Mouse (Mus musculus): Measurements from ENCODE around the gene Gm13889.
A peak's percentile ranks its signal among the peaks of the same experiment; 100 is the strongest.

Gene Gm13889

DNA sequence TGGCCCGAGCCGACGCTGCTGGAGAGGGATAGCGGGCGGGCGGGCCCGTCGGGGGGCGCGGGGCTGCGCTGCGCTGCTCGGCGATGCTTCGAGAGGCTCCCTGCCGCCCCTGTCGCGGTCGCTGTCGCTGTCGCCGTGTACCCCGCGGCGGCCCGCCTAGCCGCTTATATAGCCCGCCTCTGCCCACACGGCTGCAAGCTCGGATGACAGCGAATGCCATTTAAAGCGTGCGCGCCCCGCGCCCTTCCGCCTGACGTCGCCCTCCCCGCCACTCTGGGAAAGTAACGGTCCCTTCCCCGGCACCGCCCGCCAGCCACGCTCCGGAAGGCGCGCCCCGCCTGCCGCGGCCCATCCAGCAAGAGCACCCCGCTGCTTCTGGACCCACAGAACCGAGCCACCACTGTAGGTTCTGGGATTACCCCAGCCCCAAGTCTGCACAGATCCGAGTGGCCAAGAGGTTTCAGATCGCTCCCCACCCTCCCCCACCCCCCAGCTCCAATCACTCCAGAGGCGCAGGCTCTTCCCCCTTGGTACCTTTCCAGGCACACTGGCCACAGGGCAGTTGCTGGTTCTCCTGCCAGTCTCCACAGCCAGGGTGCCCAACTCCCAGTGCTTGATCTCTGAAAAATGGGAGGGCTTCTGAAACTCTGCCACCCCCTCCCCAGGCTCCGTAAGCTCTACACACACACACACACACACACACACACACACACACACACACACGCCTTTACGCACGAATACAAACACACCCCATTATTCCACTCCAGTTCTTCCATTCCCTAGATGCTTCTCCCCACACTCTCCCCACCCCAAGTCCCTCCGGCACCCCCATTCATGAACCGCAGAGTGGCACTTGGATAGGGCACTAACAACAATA, at the start of gene Gm13889:
Gm13889 (minus strand) TSS at position 294 of the 877 bp plus-strand sequence.
- ATAC-seq (ENCODE audit: insufficient number of reproducible peaks, low FRiP score, low TSS enrichment) = peak; percentile 10; the same call in 1 of the 2 replicates

DNA sequence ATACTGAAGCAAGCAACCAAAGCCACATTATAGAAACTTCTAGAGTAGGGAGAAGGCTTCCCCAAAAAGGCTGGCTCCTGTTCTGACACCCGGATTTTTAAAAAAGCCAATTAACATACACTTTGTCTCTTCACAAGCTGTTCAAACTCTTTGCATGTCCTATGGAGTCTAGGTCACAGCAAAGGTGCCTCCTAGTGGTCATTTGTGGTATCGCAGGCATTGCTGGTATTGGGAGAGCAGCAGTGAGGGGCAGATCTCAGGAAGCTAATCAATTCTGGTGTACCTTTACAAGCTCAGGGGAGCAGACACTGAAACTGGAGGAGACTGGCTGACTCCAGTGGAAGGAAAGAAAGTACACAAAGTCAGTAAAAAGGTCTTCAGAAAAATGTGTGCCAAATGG, 45.3 kb upstream of the Gm13889 start:
- ATAC-seq (ENCODE audit: insufficient number of reproducible peaks, low FRiP score, low TSS enrichment) = peak; percentile 58; the same call in 1 of the 2 replicates

- ATAC-seq (ENCODE audit: insufficient number of reproducible peaks, low FRiP score, low TSS enrichment) = no peak
Observed at GRCm38 (mm10) chr2:94001918-94002317, 44.9 kb upstream of the Gm13889 start.

GRCm38 (mm10) chr2:94001411-94001810, 44.4 kb upstream of the Gm13889 start:
- ATAC-seq (ENCODE audit: insufficient number of reproducible peaks, low FRiP score, low TSS enrichment) = no peak

- no peak for ATAC-seq (ENCODE audit: insufficient number of reproducible peaks, low FRiP score, low TSS enrichment)
Observed at GRCm38 (mm10) chr2:93996254-93996653, 39.3 kb upstream of the Gm13889 start, which contains the start of gene Gm27027. Gene Gm27027 (minus strand): TSS chr2:93996354.

- ATAC-seq (ENCODE audit: insufficient number of reproducible peaks, low FRiP score, low TSS enrichment) = no peak
Observed at GRCm38 (mm10) chr2:93992810-93993209, 35.8 kb upstream of the Gm13889 start.

GRCm38 (mm10) chr2:93992259-93992658, 35.3 kb upstream of the Gm13889 start:
- ATAC-seq (ENCODE audit: insufficient number of reproducible peaks, low FRiP score, low TSS enrichment) = no peak

DNA sequence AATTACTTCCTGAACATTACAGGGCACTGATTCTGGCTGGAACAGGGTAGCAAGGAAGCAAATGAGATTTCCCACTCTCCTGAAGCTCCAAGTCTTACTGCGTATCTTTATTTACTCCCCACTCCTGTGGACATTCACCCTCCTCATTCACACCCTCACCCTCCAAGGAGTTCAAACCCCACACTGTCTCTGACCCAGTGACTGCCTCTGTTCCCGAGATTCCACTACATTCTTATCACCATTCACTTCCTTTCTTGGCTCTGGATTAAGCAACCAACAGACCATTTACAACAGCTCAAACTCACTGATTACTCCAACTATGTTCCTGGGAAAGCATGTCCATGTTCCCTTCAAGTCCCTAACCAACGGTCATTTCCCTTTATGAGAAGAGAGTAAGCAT, 34.3 kb upstream of the Gm13889 start:
- ATAC-seq (ENCODE audit: insufficient number of reproducible peaks, low FRiP score, low TSS enrichment) = no peak

DNA sequence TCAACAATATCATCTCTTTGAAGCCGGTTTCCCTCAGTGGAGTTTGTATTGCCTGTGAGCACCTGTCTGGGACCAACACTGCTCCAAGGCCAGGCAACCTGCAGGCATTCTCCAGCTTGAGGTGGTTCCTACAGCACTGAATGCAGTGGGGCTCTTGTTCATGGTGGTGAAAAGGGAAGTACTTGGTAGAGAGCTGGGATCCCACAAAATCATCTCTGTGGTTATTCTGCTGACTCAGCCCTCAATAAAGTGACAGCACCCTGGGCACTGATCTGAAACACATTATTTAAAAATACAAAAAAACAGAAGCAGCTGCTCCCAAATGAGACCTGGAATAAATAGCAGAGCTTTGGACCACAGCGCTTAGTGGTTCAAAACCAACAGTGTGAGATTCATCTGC, 31.4 kb upstream of the Gm13889 start:
- no peak for ATAC-seq (ENCODE audit: insufficient number of reproducible peaks, low FRiP score, low TSS enrichment)

DNA sequence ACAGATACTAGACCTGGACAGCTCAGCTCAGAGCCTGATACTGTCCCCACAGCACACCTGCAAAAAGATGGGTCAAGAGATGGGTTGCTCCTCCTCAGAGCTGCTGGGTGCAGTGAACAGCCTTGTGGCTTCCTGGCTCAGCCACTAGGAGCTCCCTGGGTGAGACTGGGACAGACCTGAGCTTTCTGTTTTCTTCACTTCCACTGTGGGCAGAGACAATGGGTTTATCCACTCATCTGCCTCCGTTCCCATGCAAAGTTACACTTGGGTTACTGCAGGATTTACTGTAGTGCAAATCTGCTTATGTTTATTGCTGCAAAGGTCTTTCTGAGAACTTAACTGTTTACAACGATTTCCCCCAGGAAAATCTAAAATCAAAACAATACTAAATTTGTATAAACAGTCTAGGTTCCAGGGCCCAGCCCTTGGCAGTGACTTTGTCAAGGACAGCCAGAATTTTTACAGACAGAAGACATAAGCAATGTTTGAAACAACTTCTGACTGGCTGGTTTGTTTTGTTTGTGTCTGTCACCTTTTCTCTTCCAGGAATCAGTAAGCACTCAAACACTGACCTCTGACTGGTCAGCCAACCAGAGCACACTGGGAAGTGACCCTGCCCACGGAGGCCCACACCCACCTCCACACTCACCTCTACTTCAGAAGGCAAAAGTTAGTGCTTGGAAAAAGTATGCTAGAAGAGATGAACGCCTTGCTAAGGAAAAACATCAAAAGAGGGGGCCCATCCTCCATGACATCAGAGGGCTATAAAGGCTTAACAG, 25.6 kb upstream of the Gm13889 start:
- no peak for ATAC-seq (ENCODE audit: insufficient number of reproducible peaks, low FRiP score, low TSS enrichment)

DNA sequence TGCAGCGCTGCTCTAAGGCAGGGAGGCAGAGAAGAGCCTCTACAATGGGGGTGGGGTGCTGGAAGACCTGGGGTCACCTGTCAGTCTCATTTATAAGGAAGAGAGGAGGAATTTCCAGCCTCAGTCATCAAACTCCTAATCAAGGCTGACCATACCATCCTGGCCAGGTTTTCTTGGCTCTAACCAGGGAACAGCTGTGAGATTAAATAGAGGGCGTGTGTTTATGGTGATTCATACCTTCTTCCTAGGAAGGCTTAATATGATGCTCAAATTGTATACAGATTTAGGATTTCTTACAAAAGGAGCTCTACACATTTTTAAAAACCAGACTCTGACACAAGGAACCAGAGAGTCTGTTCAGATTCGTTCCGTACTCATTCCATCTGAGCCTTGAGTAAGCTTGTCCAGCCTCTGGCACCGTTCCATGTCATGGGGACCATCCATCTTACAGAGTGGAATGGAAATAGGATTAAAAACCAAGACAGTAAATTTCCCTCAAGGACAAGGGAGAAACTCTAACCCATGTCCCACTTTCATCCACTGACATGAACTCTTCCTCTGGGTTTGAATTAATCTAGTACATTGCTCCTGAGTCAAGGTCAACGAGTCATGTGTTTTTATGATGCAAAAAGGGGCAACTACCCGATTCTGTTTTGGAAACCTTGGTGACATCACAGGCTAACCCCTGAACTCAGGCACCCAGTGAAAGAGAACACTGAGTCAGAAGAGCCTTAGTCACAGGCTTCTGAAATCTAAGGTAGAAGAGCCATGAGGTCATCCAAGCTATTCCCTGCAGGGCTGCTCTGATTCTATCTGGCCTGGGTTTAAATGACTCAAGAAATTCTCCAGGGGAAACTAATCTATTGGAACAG, 22.5 kb upstream of the Gm13889 start:
- no peak for ATAC-seq (ENCODE audit: insufficient number of reproducible peaks, low FRiP score, low TSS enrichment)

- peak; percentile 70 for ATAC-seq (ENCODE audit: insufficient number of reproducible peaks, low FRiP score, low TSS enrichment)
Observed at GRCm38 (mm10) chr2:93976436-93977252, 19.6 kb upstream of the Gm13889 start.

GRCm38 (mm10) chr2:93975526-93976435, 18.8 kb upstream of the Gm13889 start:
- ATAC-seq (ENCODE audit: insufficient number of reproducible peaks, low FRiP score, low TSS enrichment) = 0 out of 2 replicates have a peak, but pooled peaks have one; percentile 7

GRCm38 (mm10) chr2:93975041-93975440, 18.0 kb upstream of the Gm13889 start:
- no peak for ATAC-seq (ENCODE audit: insufficient number of reproducible peaks, low FRiP score, low TSS enrichment)

GRCm38 (mm10) chr2:93971647-93972046, 14.6 kb upstream of the Gm13889 start:
- no peak for ATAC-seq (ENCODE audit: insufficient number of reproducible peaks, low FRiP score, low TSS enrichment)

GRCm38 (mm10) chr2:93964494-93965160, 7.6 kb upstream of the Gm13889 start:
- ATAC-seq (ENCODE audit: insufficient number of reproducible peaks, low FRiP score, low TSS enrichment) = no peak

GRCm38 (mm10) chr2:93963802-93964201, 6.8 kb upstream of the Gm13889 start:
- 0 out of 2 replicates have a peak, but pooled peaks have one; percentile 17 for ATAC-seq (ENCODE audit: insufficient number of reproducible peaks, low FRiP score, low TSS enrichment)

DNA sequence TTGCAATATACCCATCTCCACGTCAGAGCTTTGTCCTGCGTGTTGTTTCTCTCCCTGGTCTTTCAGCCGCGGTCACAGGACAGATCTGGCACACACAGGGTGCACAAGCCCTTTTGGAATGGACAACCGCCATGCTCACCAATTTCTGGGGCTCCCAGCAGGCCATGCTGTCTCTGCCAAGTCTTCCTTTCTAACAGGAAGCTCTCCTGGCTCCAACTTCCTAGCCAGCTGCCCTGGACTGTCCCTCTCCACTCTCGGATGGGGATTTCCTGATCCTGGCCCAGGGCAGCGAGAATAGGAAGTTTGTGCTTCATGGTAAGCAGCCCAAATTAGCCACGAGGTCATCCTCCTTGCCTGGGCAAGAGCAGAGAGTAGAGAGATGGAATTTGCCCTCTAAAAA, 4.7 kb upstream of the Gm13889 start:
- ATAC-seq (ENCODE audit: insufficient number of reproducible peaks, low FRiP score, low TSS enrichment) = peak; percentile 65

Measured in cerebellum, adult (tissue).